Mouse (Mus musculus): ENCODE measurements around the gene Jtb.

DNA sequence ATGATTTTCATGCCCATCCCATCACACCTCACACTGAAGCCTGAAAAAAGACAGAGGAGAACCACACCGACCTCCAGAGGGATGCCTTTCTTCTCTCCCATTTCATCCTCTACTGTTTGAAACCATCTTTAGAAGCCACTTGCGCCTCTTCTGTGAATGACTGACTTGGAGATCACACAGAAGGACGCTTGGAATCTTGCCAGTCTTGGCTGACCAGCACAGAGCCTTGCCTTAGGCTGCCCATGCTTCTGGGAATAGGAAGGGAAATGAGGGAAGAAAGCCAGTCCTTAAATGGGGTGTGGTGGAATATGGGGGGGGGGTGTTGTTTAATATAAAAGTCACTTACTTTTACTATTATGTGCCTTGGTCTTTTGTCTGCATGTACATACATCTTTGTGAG is 47.8 kb upstream of the Jtb start:
- TF ChIP-seq TAL1 (IDR thresholded peaks at IDR 0.05; ENCODE audit: low read length): no peak
- no peak for TF ChIP-seq GATA1 (IDR thresholded peaks at IDR 0.05; ENCODE audit: low read length)

All from erythroblast, embryonic 14.5 days (primary cell).